Mouse (Mus musculus) embryonic facial prominence, embryonic 11.5 days (tissue): ENCODE measurements around the gene Pilra. TPM values are rescaled to one million over a fixed set of nuclear protein-coding genes. Genes with fewer than 3 reads are reported as not detected.
A peak's percentile ranks its signal among the peaks of the same experiment; 100 is the strongest.

Experiments
- ATAC-seq: fragments of 200-750 bp; cut with Nextera tagmentation; replicated peaks from 2 replicates; pipeline ENCODE4 v1.8.0; 2017; ENCODE audit warnings: low read depth; ENCODE audit not compliant: insufficient number of reproducible peaks, low FRiP score, low TSS enrichment
- DNase-seq: peaks from one replicate; pipeline ENCODE4 v3.0.0-alpha.2; 2015; ENCODE audit warnings: low spot score
- H3K27ac ChIP-seq: fragments of 300-500 bp; sonication (generic); replicated peaks from 2 replicates; pipeline ENCODE4 v1.5.1; 2014; ENCODE audit warnings: mild to moderate bottlenecking, low read depth, low read length, control low read depth
- H3K27me3 ChIP-seq: fragments of 300-500 bp; sonication (generic); 2 replicates; pipeline ENCODE4 v1.6.1; 2014; ENCODE audit warnings: mild to moderate bottlenecking, low read length, moderate library complexity, mixed read lengths; ENCODE audit not compliant: control insufficient read depth, insufficient read depth
- H3K36me3 ChIP-seq: fragments of 300-500 bp; sonication (generic); replicated peaks from 2 replicates; pipeline ENCODE4 v1.6.1; 2014; ENCODE audit warnings: low read depth, mild to moderate bottlenecking, low read length, moderate library complexity, mixed read lengths; ENCODE audit not compliant: control insufficient read depth, insufficient read depth
- H3K4me1 ChIP-seq: fragments of 300-500 bp; sonication (generic); 2 replicates; pipeline ENCODE4 v1.6.1; 2014; ENCODE audit warnings: low read length, mixed read lengths; ENCODE audit not compliant: control insufficient read depth, insufficient read depth
- H3K4me2 ChIP-seq: fragments of 300-500 bp; sonication (generic); 2 replicates; pipeline ENCODE4 v1.6.1; 2014; ENCODE audit warnings: low read depth, mild to moderate bottlenecking, control low read depth, low read length, moderate library complexity
- H3K4me3 ChIP-seq: fragments of 300-500 bp; sonication (generic); 2 replicates; pipeline ENCODE4 v1.5.1; 2014; ENCODE audit warnings: low read depth, low read length, control low read depth
- H3K9ac ChIP-seq: fragments of 300-500 bp; sonication (generic); replicated peaks from 2 replicates; pipeline ENCODE4 v1.6.1; 2014; ENCODE audit warnings: mild to moderate bottlenecking, control low read depth, low read length
- H3K9me3 ChIP-seq: fragments of 300-500 bp; sonication (generic); replicated peaks from 2 replicates; pipeline ENCODE4 v1.6.1; 2016; ENCODE audit warnings: mild to moderate bottlenecking, low read length, inconsistent platforms, mixed read lengths; ENCODE audit not compliant: control insufficient read depth
- WGBS: fragments of 180-500 bp; shearing (Covaris S2); extraction: QIAGEN DNeasy Blood & Tissue Kit; methylation state at CpG from one replicate; pipeline ENCODE4 v1.1.7; 2014; 5-methylcytosine and 5-hydroxymethylcytosine counted together
- polyA plus RNA-seq: library from polyadenylated mRNA; unstranded; fragments of >200 nt; fragmentation: Nextera tagmentation; extraction: Ambion mirVana; gene quantifications from 2 replicates; pipeline ENCODE4 v1.2.1, GENCODE M21; 2014

Gene Pilra
- polyA plus RNA-seq, 1 experiment from 2014 or later, result 0.28 TPM

DNA sequence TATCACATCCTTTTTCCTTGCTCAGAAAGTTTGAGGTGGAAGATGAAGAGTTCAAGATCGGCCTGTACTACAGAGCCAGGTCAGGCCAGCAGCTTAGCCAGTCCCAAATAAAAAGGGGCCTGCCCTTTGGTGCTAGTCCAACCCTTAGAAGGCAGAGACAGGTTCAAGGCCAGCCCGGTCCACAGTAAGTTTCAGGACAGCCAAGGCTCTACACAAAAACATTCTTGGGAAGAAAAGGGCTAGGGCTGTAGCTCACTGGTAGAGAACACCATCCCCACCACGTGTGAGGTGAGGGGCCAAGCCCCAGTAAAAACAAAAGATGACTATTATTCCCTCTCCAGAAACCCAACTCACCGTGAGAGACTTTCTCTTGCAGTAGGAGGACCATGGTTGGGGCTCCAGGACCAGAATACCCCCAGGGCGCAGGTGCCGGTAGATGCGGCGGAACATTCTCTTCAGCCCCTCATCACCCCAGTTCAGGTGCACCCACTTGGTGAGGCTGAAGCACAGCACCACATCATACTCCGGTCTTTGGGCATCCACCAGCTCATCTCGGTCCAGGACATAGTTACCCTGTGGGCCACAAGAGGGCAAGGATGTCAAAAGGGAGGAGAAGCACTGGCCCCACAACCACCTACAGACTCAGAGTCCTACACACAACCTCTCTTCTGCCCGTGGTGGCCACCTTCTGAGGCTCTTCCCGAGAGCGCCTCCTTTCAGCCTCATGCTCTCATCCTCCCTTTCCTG is 53.1 kb downstream of the Pilra start:
- no peak for DNase-seq
- H3K4me3 ChIP-seq, result peak overlapping the region; percentile 9; the same call in 1 of the 2 replicates
- WGBS, result 87% methylated on average over 13 of the region's 13 CpGs
- H3K36me3 ChIP-seq, result no peaks in the 10 kb centered on the region; the same call in none of the 2 replicates
- H3K4me1 ChIP-seq, result peaks cover 8% of the 10 kb centered on the region
- ATAC-seq, result no peak
- no peaks in the 10 kb centered on the region for H3K9me3 ChIP-seq
- H3K9ac ChIP-seq, result peak overlapping the region; percentile 14; the same call in 1 of the 2 replicates
- no peaks in the 10 kb centered on the region for H3K27me3 ChIP-seq
- H3K4me2 ChIP-seq, result peak overlapping the region; percentile 10; the same call in 1 of the 2 replicates
- no peak overlapping the region for H3K27ac ChIP-seq

DNA sequence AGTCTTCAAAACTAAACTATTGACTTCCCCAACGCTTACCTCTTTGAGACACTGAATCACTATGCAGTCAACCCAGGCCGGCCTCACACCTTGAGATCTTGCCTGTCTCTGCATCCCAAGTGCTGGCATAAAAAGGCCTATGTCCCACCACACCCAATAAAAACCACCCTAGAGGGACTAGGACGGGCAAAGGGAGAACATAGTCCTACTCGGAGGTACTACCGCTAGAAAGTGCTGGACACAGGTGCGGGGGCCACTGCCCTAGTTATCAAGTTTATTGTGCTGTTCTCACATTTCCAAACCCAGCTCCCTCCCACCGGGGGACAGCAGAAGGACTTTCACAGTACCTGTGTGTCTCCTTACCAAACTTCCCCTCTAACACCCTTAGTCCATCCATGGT is 54.4 kb downstream of the Pilra start:
- H3K4me1 ChIP-seq, result peaks cover 8% of the 10 kb centered on the region
- no peak overlapping the region for H3K4me2 ChIP-seq
- no peaks in the 10 kb centered on the region for H3K27me3 ChIP-seq
- no peaks in the 10 kb centered on the region for H3K9me3 ChIP-seq
- H3K9ac ChIP-seq, result no peak overlapping the region
- no peak overlapping the region for H3K4me3 ChIP-seq
- H3K36me3 ChIP-seq, result no peaks in the 10 kb centered on the region; the same call in none of the 2 replicates
- DNase-seq, result no peak
- H3K27ac ChIP-seq, result no peak overlapping the region
- no peak for ATAC-seq
- 92% methylated on average over 7 of the region's 7 CpGs for WGBS

DNA sequence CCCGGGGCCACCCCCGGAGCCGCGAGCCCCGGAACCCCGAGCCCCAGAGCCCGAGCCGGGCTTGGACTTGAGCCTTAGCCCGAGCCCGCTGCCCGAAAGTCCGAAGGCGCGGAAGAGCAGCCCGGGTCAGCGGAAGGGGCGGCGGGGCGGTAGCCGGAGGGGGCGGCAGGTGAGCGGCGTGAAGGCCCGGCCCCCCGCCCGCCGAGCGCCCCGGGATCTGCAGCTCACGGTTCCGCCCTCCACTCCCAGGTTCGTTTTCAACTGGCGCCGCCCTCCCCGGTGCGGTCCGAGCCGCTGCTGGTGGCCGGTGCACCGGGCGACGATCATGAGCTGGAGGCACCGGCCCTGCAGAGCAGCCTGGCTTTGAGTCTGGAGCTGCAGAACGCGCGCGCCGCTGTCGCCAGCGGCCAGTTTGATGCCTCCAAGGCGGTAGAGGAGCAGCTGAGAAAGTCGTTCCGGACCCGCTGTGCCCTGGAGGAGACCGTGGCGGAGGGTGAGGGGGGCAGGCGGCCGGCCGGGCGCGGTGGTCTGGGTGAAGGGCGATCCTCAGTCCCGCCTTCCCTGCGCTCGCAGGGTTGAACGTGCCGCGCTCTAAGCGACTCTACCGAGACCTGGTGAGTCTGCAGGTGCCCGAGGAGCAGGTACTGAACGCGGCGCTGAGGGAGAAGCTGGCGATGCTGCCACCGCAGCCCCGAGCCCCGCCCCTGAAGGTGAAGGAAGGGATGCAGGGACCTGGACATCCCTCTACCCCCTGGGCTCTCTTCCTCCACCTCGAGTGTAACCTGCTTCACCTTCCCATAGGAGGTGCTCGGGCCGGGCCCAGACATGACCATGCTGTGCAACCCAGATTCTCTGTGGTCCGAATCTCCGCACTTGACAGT is 56.8 kb downstream of the Pilra start:
- peak overlapping the region; percentile 96 for H3K4me3 ChIP-seq
- H3K27ac ChIP-seq, result peak overlapping the region; percentile 66
- peak overlapping the region; percentile 89 for H3K4me2 ChIP-seq
- H3K27me3 ChIP-seq, result no peaks in the 10 kb centered on the region
- no peaks in the 10 kb centered on the region for H3K9me3 ChIP-seq
- ATAC-seq (peak; percentile 14; the same call in 1 of the 2 replicates), DNase-seq (peak; percentile 24)
- H3K9ac ChIP-seq, result peak overlapping the region; percentile 90
- H3K4me1 ChIP-seq, result peaks cover 1% of the 10 kb centered on the region
- no peaks in the 10 kb centered on the region; the same call in 1 of the 2 replicates for H3K36me3 ChIP-seq
- WGBS, result under 1% methylated on average over 74 of the region's 83 CpGs

DNA sequence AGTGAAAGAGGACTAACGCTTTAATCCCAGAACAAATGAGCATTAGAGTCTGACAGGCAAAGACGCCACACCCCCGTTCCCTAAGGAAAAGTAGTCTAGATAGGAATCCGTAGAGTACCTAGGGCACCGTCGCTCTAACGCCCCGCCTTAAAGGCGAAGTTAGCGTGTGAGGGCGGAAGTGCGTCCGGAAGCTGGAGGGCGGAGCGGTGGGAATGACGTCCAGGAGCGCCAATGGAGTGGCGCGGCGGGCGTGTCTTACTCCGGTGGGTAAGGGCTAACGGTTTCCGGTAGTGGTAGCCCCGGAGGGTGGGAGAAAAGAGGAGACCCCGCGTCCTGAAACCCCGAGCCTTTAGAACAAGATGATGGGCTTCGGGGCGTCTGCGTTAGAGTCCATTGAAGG is 57.4 kb downstream of the Pilra start, which contains the start of gene Ppp1r35:
Ppp1r35 (plus strand) TSS at position 215 of the 400 bp plus-strand sequence.
- WGBS, result under 1% methylated on average over 31 of the region's 31 CpGs
- Histone ChIP-seq H3K27me3 (no peaks in the 10 kb centered on the region), H3K4me1 (no peaks in the 10 kb centered on the region; the same call in 1 of the 2 replicates), H3K9ac (peak within 1 kb of the TSS; percentile 90), H3K4me3 (peak within 1 kb of the TSS; percentile 96), H3K27ac (peak within 1 kb of the TSS; percentile 66), H3K9me3 (no peaks in the 10 kb centered on the region), H3K4me2 (peak within 1 kb of the TSS; percentile 89), H3K36me3 (no peaks in the 10 kb centered on the region; the same call in 1 of the 2 replicates)
- peak; percentile 91 for ATAC-seq
- DNase-seq, result peak; percentile 99

DNA sequence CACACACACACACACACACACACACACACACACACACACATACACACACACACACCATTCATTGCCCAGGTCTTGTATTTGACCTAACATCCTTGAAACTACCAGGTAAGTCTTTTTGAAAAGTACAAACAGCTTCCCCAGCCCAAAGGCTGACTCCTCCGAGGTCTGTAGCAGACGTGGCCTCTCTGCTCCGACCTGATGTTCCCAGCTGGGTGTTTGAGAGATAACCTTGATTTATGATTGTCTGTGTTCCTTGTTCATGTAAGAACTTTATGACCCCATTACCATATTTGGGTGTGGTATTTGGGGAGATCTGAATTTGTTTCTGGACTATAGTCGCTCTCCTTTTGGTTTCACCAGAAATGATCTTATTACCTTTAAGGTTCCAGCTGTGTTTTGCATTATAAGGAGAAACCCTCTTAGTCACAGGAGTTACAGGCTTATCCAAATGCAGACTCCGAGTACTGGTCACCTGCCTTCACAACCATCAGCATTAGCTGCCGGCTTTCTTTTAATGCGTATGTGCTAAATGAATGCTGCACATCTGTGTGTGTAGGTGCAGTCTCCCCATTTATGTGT is 58.7 kb downstream of the Pilra start:
- 81% methylated on average over 7 of the region's 7 CpGs for WGBS
- Histone ChIP-seq H3K4me3 (no peak overlapping the region), H3K27me3 (no peaks in the 10 kb centered on the region), H3K36me3 (no peaks in the 10 kb centered on the region; the same call in 1 of the 2 replicates), H3K4me2 (no peak overlapping the region), H3K9me3 (no peaks in the 10 kb centered on the region), H3K9ac (no peak overlapping the region), H3K4me1 (no peaks in the 10 kb centered on the region), H3K27ac (no peak overlapping the region)
- ATAC-seq, result no peak
- DNase-seq, result no peak

DNA sequence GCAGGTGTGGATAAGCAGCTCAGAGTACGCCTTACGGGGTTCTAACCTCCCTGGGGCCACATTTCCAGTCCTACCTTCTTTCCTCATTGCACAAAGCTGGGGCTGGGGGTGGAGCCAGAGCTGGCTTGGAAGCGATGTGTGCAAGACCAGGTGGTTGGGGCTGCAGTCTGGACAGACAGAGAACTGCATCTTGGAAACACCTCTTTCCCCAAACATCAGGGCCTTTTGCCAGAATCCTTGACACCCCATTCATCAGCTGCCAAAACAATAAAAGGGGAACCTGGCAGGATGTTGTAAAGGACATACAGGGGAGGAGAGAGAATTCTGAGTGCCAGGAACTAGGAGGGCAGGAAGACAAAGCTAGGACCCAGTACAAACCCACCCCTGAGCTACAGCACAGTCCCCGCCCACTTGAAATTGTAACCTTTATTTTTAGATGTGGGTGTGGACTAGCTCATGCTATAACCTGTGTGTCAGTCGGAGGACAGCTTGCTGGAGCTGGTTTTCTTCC is 59.6 kb downstream of the Pilra start:
- Histone ChIP-seq H3K4me2 (no peak overlapping the region), H3K9me3 (no peaks in the 10 kb centered on the region), H3K27ac (no peak overlapping the region), H3K4me3 (no peak overlapping the region), H3K27me3 (no peaks in the 10 kb centered on the region), H3K9ac (no peak overlapping the region), H3K36me3 (no peaks in the 10 kb centered on the region; the same call in 1 of the 2 replicates), H3K4me1 (no peaks in the 10 kb centered on the region)
- no peak for DNase-seq
- 45% methylated on average over 5 of the region's 5 CpGs for WGBS
- no peak for ATAC-seq

DNA sequence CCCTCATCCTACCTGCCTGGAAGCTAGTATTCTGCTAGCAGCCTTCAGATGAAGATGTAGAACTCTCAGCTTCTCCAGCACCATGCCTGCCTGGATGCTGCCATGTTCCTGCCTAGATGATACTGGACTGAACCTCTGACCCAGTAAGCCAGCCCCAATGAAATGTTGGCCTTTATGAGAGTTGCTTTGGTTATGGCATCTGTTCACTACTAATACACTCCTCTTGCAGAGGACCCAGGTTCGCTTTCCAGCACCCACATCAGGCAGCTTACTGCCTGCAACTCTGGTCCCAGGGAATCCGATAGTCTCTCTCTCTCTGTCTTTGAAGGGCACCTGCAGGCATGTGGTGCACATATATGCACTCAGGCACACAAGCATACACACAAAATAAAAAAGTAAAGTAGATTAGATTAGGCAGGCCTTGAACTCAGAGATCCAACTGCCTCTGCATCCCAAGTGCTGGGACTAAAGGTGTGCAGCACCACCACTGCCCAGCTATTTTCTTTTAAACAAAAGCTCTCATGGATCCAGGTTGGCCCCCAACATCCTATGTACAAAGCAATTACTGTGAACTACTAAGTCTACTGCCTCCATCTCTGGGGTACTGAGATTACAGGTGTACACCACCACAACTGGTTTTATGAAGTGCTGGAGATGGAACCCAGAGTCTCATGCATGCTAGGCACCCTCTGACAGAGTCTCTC is 60.3 kb downstream of the Pilra start:
- no peaks in the 10 kb centered on the region for H3K4me1 ChIP-seq
- H3K4me2 ChIP-seq, result no peak overlapping the region
- no peak overlapping the region for H3K4me3 ChIP-seq
- H3K36me3 ChIP-seq, result no peaks in the 10 kb centered on the region; the same call in 1 of the 2 replicates
- ATAC-seq (no peak), DNase-seq (no peak)
- WGBS, result 88% methylated on average over 2 of the region's 2 CpGs
- H3K9ac ChIP-seq, result no peak overlapping the region
- H3K27ac ChIP-seq, result no peak overlapping the region
- H3K9me3 ChIP-seq, result no peaks in the 10 kb centered on the region
- H3K27me3 ChIP-seq, result no peaks in the 10 kb centered on the region
